Mouse (Mus musculus) pancreas, adult 10 weeks (tissue): ENCODE results near the gene Rtn4ip1. TPM values are rescaled to one million over a fixed set of nuclear protein-coding genes. Genes with fewer than 3 reads are reported as not detected.

Experiments used
- polyA plus RNA-seq: library from polyadenylated mRNA; stranded (reverse); fragments of 350-450 nt; fragmentation: Illumina TruSeq; extraction: RNeasy Lipid Tissue Mini Kit (QIAGEN cat#74804); gene quantifications from one replicate; pipeline ENCODE4 v1.2.3, GENCODE M21; 2015; ENCODE audit warnings: low read depth, low replicate concordance; ENCODE audit not compliant: insufficient read depth

The Rtn4ip1 gene
- polyA plus RNA-seq = 3.9 TPM

GRCm38 (mm10) chr10:43901578-43902194, at the start of gene Rtn4ip1, which contains the start of gene Qrsl1:
Gene Rtn4ip1 (plus strand): TSS chr10:43901807.
Gene Qrsl1 (minus strand): TSS chr10:43901745.

Other genes starting within 250 kb of the Rtn4ip1 start
- 1.0 TPM for gene Qrsl1, start 62 bp upstream of the Rtn4ip1 start, polyA plus RNA-seq
- 1.5 TPM for gene Crybg1, start 247.0 kb downstream of the Rtn4ip1 start, polyA plus RNA-seq